Mouse (Mus musculus): ENCODE results near the gene Kcnd3.

DNA sequence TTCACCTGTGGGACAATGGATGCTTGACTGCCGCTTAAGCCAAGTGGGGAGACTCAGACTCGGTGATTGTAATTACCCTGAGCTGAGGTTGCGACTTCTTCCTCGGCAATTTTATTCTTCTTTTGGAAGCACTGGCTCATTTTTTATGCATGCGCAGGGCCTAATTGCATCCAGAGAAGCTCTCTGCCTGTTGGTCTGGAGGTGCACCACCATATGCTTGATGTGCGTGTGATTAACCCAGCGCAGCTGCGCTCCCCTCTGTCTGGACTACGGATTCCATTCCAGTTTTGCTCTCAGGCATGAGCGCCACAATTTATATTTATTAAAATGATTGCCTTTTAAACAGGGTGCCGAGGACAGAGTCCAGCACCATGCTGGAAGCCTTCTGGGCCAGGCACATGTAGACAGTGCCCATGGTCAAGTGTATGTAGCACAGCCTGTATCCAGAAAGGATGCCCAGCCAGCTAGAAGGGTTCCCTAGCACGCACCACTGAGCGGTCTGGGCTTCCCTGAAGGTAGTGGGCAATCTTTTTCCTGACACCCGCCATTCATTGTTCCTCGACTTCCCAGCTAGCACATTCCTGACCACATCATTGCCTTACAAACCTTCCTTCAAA lies 138.0 kb downstream of the Kcnd3 start:
- TF ChIP-seq POLR2A (IDR thresholded peaks at IDR 0.05; ENCODE audit: extremely low read depth, insufficient read depth, low read length), result no peak
- no peak for TF ChIP-seq CTCF (IDR thresholded peaks at IDR 0.05; ENCODE audit: extremely low read depth, insufficient read depth, low read length)
